Mouse (Mus musculus): ENCODE data around the gene Chd2. TPM values are rescaled to one million over a fixed set of nuclear protein-coding genes. Genes with fewer than 3 reads are reported as not detected.
A peak's percentile ranks its signal among the peaks of the same experiment; 100 is the strongest.

The Chd2 gene
- polyA plus RNA-seq, 1 experiment from 2014 or later: 18.0 TPM

DNA sequence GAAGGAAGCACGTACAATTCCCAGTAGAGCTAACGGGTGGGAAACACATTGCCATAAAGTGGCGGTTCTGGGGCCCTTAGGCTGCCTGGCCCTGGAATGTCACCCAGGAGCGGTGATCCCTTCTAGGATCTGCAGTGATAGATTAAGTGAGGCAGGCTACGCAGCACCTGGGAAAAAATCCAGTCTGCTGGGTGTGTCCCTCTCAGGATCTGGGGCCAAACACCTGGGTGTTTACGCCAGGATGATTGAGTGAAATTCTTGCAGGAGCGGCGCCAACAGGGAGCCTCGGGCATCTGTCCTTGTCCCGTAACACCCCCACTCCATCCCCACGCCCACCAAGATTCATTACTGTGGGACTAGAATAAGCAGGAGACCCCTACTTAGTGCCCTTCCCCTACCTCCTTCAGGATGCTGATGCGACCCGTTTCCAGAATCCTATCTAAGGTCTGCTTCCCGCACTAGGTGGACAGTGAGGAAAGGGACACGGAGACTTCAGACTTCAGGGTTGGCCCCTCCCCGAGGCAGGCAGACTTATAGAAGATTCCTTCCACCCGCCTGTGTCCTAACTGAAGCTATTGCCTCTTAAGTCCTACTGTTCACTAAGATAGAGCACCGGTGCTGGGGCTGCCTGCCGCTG is 142.7 kb downstream of the Chd2 start:
- WGBS: 14% methylated on average over 19 of the region's 19 CpGs
- ATAC-seq (ENCODE audit: low FRiP score, low TSS enrichment) (peak; percentile 32), DNase-seq (ENCODE audit: low spot score) (no peak)
- Histone ChIP-seq H3K36me3 (ENCODE audit: control insufficient read depth, insufficient read depth, low read length) (no peaks in the 10 kb centered on the region), H3K4me2 (replicated peaks; ENCODE audit: low read depth) (peak overlapping the region; percentile 44), H3K9ac (ENCODE audit: low read length) (0 out of 2 replicates have a peak overlapping the region, but pooled peaks have one; percentile 18), H3K4me3 (ENCODE audit: low read depth, low read length) (0 out of 2 replicates have a peak overlapping the region, but pooled peaks have one; percentile 10), H3K4me1 (replicated peaks; ENCODE audit: control insufficient read depth, insufficient read depth) (peaks cover 6% of the 10 kb centered on the region), H3K9me3 (ENCODE audit: control insufficient read depth, low read length) (no peaks in the 10 kb centered on the region), H3K27ac (replicated peaks) (peak overlapping the region; percentile 56; the same call in 1 of the 2 replicates), H3K27me3 (ENCODE audit: control insufficient read depth, insufficient read depth, low read length) (no peaks in the 10 kb centered on the region)
- no peak for TF ChIP-seq CTCF (IDR thresholded peaks at IDR 0.05; ENCODE audit: low read depth)
- no peak for TF ChIP-seq EP300 (optimal IDR thresholded peaks at IDR 0.05)

DNA sequence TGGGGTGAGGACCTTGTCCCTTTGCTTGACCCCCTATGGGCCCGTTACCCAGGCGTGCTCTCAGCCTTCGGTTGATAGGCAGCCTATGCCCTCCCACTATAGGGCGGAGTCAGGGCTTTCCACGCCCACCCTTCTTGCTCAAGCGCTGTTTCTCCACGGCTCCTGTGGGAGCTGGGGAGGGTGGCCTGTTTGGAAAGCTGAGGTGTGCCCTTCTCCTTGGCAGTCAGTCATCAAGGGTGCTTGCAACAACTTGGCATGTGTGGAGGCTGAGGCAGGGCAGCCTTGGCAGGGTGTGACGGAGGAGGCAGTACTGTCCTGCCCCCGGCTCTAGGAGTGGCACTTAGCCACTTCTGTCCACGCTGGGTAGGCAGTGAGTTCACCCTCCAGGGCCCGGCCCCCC is 143.3 kb downstream of the Chd2 start:
- H3K27me3 ChIP-seq (ENCODE audit: control insufficient read depth, insufficient read depth, low read length): no peaks in the 10 kb centered on the region
- peak overlapping the region; percentile 56; the same call in 1 of the 2 replicates for H3K27ac ChIP-seq (replicated peaks)
- H3K9ac ChIP-seq (ENCODE audit: low read length): 0 out of 2 replicates have a peak overlapping the region, but pooled peaks have one; percentile 18
- no peaks in the 10 kb centered on the region for H3K36me3 ChIP-seq (ENCODE audit: control insufficient read depth, insufficient read depth, low read length)
- DNase-seq (ENCODE audit: low spot score) (peak; percentile 84), ATAC-seq (ENCODE audit: low FRiP score, low TSS enrichment) (peak; percentile 76)
- WGBS: 9% methylated on average over 10 of the region's 11 CpGs
- no peak overlapping the region for H3K4me3 ChIP-seq (ENCODE audit: low read depth, low read length)
- H3K4me1 ChIP-seq (replicated peaks; ENCODE audit: control insufficient read depth, insufficient read depth): peaks cover 8% of the 10 kb centered on the region
- H3K4me2 ChIP-seq (replicated peaks; ENCODE audit: low read depth): peak overlapping the region; percentile 20; the same call in 1 of the 2 replicates
- H3K9me3 ChIP-seq (ENCODE audit: control insufficient read depth, low read length): no peaks in the 10 kb centered on the region
- TF ChIP-seq CTCF (IDR thresholded peaks at IDR 0.05; ENCODE audit: low read depth) (no peak), EP300 (optimal IDR thresholded peaks at IDR 0.05) (no peak)

DNA sequence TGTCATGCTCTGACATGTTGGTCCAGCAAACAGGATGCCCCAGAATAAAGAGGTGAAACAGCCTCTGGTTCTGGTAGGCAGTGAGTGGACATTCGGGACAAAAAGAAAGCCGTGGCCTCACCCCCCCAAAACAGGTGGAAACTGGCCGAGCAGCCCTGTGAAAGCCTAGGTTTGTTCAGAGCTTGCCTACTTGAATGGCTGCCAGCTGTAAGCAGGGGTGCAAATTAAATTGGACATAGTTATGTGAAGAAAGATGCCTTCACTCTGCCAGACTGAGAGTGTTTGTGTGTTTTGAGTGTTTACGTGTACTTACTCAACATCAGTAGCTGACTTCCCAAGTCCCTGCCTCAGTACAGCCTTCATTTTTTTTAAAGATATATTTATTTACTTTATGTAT is 147.6 kb downstream of the Chd2 start:
- Histone ChIP-seq H3K9ac (ENCODE audit: low read length) (0 out of 2 replicates have a peak overlapping the region, but pooled peaks have one; percentile 18), H3K36me3 (ENCODE audit: control insufficient read depth, insufficient read depth, low read length) (no peaks in the 10 kb centered on the region; the same call in 1 of the 2 replicates), H3K27ac (replicated peaks) (0 out of 2 replicates have a peak overlapping the region, but pooled peaks have one; percentile 24), H3K9me3 (ENCODE audit: control insufficient read depth, low read length) (no peaks in the 10 kb centered on the region), H3K4me1 (replicated peaks; ENCODE audit: control insufficient read depth, insufficient read depth) (peaks cover 7% of the 10 kb centered on the region), H3K27me3 (ENCODE audit: control insufficient read depth, insufficient read depth, low read length) (no peaks in the 10 kb centered on the region), H3K4me3 (ENCODE audit: low read depth, low read length) (peak overlapping the region; percentile 76; the same call in 1 of the 2 replicates), H3K4me2 (replicated peaks; ENCODE audit: low read depth) (peak overlapping the region; percentile 91)
- WGBS: 30% methylated on average over 4 of the region's 4 CpGs
- TF ChIP-seq CTCF (IDR thresholded peaks at IDR 0.05; ENCODE audit: low read depth) (no peak), EP300 (optimal IDR thresholded peaks at IDR 0.05) (no peak)
- DNase-seq (ENCODE audit: low spot score): no peak
- ATAC-seq (ENCODE audit: low FRiP score, low TSS enrichment): no peak

DNA sequence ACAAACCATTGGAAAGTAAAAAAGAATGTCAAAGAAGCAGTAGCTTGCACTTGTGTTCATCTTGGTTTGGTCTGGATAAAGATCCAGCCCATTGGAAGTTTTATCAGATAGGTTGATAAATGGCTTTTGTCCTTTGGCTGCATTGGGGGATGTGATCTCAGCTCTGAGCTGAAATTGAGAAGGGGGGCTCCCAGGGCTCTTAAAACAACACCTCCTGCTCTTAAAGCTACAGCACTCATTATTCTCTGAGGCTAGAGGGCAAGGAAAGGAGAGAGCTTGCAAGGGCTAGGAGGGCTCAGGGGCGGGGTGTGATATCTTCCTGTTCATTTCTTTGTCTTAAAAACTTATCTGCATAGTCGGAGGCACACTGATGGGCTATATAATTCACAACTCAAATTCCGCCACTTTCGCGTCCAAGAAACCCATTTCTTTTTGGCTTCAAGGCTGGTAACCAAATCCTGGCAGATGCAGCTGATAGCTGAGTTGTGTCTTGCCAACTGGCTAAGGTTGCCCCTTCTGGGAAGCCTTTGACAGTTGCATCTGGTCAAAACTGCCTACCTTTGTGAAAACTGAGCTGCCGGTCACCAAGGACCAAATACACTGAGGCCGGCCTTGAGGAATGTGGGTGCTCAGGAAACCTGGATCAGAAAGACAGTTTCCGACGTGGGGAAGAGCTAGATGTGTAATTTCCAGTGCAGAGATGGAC is 148.2 kb downstream of the Chd2 start:
- TF ChIP-seq CTCF (IDR thresholded peaks at IDR 0.05; ENCODE audit: low read depth): no peak
- no peak for TF ChIP-seq EP300 (optimal IDR thresholded peaks at IDR 0.05)
- Histone ChIP-seq H3K4me2 (replicated peaks; ENCODE audit: low read depth) (peak overlapping the region; percentile 91), H3K4me1 (replicated peaks; ENCODE audit: control insufficient read depth, insufficient read depth) (peaks cover 6% of the 10 kb centered on the region; the same call in 1 of the 2 replicates), H3K36me3 (ENCODE audit: control insufficient read depth, insufficient read depth, low read length) (no peaks in the 10 kb centered on the region; the same call in 1 of the 2 replicates), H3K27ac (replicated peaks) (0 out of 2 replicates have a peak overlapping the region, but pooled peaks have one; percentile 24), H3K27me3 (ENCODE audit: control insufficient read depth, insufficient read depth, low read length) (no peaks in the 10 kb centered on the region), H3K9me3 (ENCODE audit: control insufficient read depth, low read length) (no peaks in the 10 kb centered on the region), H3K4me3 (ENCODE audit: low read depth, low read length) (peak overlapping the region; percentile 76), H3K9ac (ENCODE audit: low read length) (0 out of 2 replicates have a peak overlapping the region, but pooled peaks have one; percentile 18)
- DNase-seq (ENCODE audit: low spot score): no peak
- ATAC-seq (ENCODE audit: low FRiP score, low TSS enrichment): no peak
- 33% methylated on average over 9 of the region's 9 CpGs for WGBS

DNA sequence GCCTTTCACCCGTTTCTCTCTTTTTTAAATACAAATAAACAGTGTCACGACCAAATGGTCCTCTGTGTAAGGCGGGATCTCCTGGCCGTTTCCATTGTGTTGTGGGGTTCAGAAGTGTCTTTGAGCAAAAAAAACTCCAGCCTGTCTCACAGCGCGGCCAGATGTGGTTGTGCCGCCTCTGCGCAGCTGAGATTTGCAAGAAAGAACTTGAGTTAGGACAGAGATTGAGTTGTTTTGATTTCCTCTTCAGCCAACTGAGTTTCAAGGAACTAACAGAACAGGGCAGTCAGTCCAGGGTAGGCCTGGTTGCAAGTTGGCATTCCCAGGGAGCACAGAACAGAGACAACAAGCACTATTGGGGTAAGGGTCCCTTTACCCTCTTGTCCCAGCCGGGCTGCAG is 149.3 kb downstream of the Chd2 start:
- Histone ChIP-seq H3K9me3 (ENCODE audit: control insufficient read depth, low read length) (no peaks in the 10 kb centered on the region), H3K4me2 (replicated peaks; ENCODE audit: low read depth) (peak overlapping the region; percentile 91), H3K27me3 (ENCODE audit: control insufficient read depth, insufficient read depth, low read length) (no peaks in the 10 kb centered on the region), H3K4me1 (replicated peaks; ENCODE audit: control insufficient read depth, insufficient read depth) (peaks cover 6% of the 10 kb centered on the region; the same call in 1 of the 2 replicates), H3K9ac (ENCODE audit: low read length) (peak overlapping the region; percentile 85), H3K36me3 (ENCODE audit: control insufficient read depth, insufficient read depth, low read length) (peaks cover 4% of the 10 kb centered on the region), H3K27ac (replicated peaks) (peak overlapping the region; percentile 93), H3K4me3 (ENCODE audit: low read depth, low read length) (peak overlapping the region; percentile 76)
- TF ChIP-seq EP300 (optimal IDR thresholded peaks at IDR 0.05) (no peak), CTCF (IDR thresholded peaks at IDR 0.05; ENCODE audit: low read depth) (no peak)
- 2% methylated on average over 9 of the region's 9 CpGs for WGBS
- ATAC-seq (ENCODE audit: low FRiP score, low TSS enrichment) (no peak), DNase-seq (ENCODE audit: low spot score) (no peak)

All from stomach, postnatal 0 days (tissue).